In the genomic region with DNA sequence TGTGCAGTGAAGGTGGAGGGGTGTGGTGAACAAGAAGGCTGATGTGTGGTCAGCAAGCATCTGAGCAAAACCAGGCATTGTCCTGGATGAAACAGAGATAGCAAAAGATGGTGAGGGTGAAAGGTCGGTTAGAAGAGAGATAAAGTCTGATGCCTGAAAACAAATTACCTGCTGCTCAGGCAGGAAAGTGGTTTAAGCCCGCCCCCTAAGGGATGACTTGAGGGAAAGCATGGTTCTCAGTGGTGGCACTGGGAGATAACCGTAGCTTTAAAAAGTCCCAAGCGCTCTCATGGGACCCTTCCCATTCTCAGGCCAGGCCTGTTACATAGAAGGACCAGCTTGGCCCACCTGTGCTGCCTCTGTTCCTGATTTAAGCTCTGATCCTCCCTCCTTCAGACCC, we compare ENCODE assay signal across 14 mouse cellular contexts.
A peak's percentile ranks its signal among the peaks of the same experiment; 100 is the strongest.
DNase-seq lines count a peak whose midpoint lies in the region; ATAC-seq lines count a peak whose summit lies in the region.
"Had no signal": no experiment of that assay in that cellular context is flagged by ENCODE, and none has a peak within 500 bp of the region (broad histone marks: within the 10 kb centered on the region; RNA-seq: fewer than 3 reads in every experiment).

No protein-coding gene starts in this region.

- ATAC-seq in heart, embryonic 16.5 days (replicated peaks; ENCODE audit: extremely low read depth, insufficient read depth, low FRiP score), result no peak
- no peak for ATAC-seq in neural tube, embryonic 13.5 days (ENCODE audit: low read depth)

- intact Hi-C loops in heart, postnatal 36 days (cut with DNase I), result loop anchor here (5.0 kb wide), 1 partner anchor 59 kb away; no protein-coding TSS in a partner anchor

- H3K36me3 ChIP-seq in heart, embryonic 16.5 days (ENCODE audit: control insufficient read depth, insufficient read depth), result no peaks in the 10 kb centered on the region
- H3K36me3 ChIP-seq in neural tube, embryonic 13.5 days, result no peaks in the 10 kb centered on the region
- H3K36me3 ChIP-seq: hindbrain, embryonic 13.5 days; liver, embryonic 13.5 days had no signal

- H3K4me1 ChIP-seq in heart, embryonic 16.5 days (ENCODE audit: control insufficient read depth, insufficient read depth, low read length), result peaks cover 21% of the 10 kb centered on the region
- H3K4me1 ChIP-seq in neural tube, embryonic 13.5 days (replicated peaks), result peaks cover 7% of the 10 kb centered on the region; the same call in 1 of the 2 replicates

- peak; percentile 54 for DNase-seq in embryo, embryonic 10 days (ENCODE audit: low spot score)
- DNase-seq in embryo, embryonic 9.5 days (ENCODE audit: extremely low spot score), result no peak
- no peak for DNase-seq in heart, postnatal 36 days
- no peak for DNase-seq in neural tube, embryonic 10.5 days (ENCODE audit: extremely low spot score, low spot score)
- DNase-seq in yolk sac, embryonic 10.5 days (ENCODE audit: low spot score), result peak; percentile 66
- DNase-seq in lung, postnatal 25 days (ENCODE audit: low spot score), result no peak
- DNase-seq: adrenal gland, postnatal 36 days; kidney, adult 9 months; liver, embryonic 13.5 days; lung, postnatal 4 days; right cerebral cortex, postnatal 14 days had no signal

- no peaks in the 10 kb centered on the region for H3K9me3 ChIP-seq in heart, embryonic 16.5 days (replicated peaks; ENCODE audit: control insufficient read depth, low read length)
- no peaks in the 10 kb centered on the region for H3K9me3 ChIP-seq in neural tube, embryonic 13.5 days
- H3K9me3 ChIP-seq: hindbrain, embryonic 13.5 days; liver, embryonic 13.5 days had no signal

- 37% methylated on average over 4 of the region's 4 CpGs for WGBS in heart, embryonic 16.5 days
- WGBS in neural tube, embryonic 13.5 days, result 45% methylated on average over 4 of the region's 4 CpGs

- H3K9ac ChIP-seq in heart, embryonic 16.5 days (ENCODE audit: low read length), result no peak overlapping the region
- H3K9ac ChIP-seq in neural tube, embryonic 13.5 days, result peak overlapping the region; percentile 13; the same call in 1 of the 2 replicates
- H3K9ac ChIP-seq: hindbrain, embryonic 13.5 days; liver, embryonic 13.5 days had no signal

- peak overlapping the region; percentile 28 for H3K27ac ChIP-seq in heart, embryonic 16.5 days (ENCODE audit: low read length)
- no peak overlapping the region for H3K27ac ChIP-seq in neural tube, embryonic 13.5 days (replicated peaks)
- H3K27ac ChIP-seq: hindbrain, embryonic 13.5 days; liver, embryonic 13.5 days had no signal

- no peaks in the 10 kb centered on the region for H3K27me3 ChIP-seq in heart, embryonic 16.5 days (ENCODE audit: control insufficient read depth, insufficient read depth, low read length)
- H3K27me3 ChIP-seq in neural tube, embryonic 13.5 days, result no peaks in the 10 kb centered on the region
- H3K27me3 ChIP-seq: hindbrain, embryonic 13.5 days; liver, embryonic 13.5 days had no signal

- no peak overlapping the region for H3K4me3 ChIP-seq in heart, embryonic 16.5 days (ENCODE audit: low read length)
- no peak overlapping the region for H3K4me3 ChIP-seq in neural tube, embryonic 13.5 days
- H3K4me3 ChIP-seq: hindbrain, embryonic 13.5 days; liver, embryonic 13.5 days had no signal

- no peak overlapping the region for H3K4me2 ChIP-seq in heart, embryonic 16.5 days (ENCODE audit: low read depth, low read length)
- H3K4me2 ChIP-seq in neural tube, embryonic 13.5 days, result no peak overlapping the region
- H3K4me2 ChIP-seq: hindbrain, embryonic 13.5 days; liver, embryonic 13.5 days had no signal

Comparison
In these comparisons a context has a peak if more than half of its experiments do, and no peak if none do; other contexts are left out.
1. DNase-seq: peak in embryo, embryonic 10 days (single experiment) and yolk sac, embryonic 10.5 days (single experiment); none in embryo, embryonic 9.5 days (single experiment), heart, postnatal 36 days (0 of 2), neural tube, embryonic 10.5 days (single experiment) and lung, postnatal 25 days (single experiment).